Mouse (Mus musculus): ENCODE data around the gene Wdr93. TPM values are rescaled to one million over a fixed set of nuclear protein-coding genes. Genes with fewer than 3 reads are reported as not detected.

Gene Wdr93
- total and polyA plus RNA-seq, 2 experiments from 2014 or later: 0.24 to 1.3 TPM

DNA sequence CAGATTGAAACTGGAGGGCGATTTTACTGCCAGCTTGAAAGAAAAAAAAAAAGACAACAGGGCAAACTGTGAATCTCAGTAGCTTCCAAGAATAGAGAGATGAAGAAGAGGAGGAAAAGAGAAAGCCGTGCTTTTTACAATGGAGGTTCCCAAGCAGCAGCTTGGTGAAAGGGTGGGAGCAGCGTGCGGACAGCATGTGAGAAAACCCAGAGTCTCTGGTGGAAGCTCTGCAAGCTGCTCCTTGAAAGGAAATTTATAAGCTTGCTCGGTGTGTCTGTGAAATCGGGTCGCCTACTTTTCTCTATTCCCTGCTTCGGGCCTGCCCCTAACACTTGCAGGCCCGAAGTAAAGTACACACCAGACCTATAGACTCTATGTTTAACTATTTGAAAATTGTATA is 1.1 kb downstream of the Wdr93 start:
- no peak for TF ChIP-seq CTCF (IDR thresholded peaks at IDR 0.05; ENCODE audit: low read depth)

GRCm38 (mm10) chr7:79744585-79744984 is 1.6 kb downstream of the Wdr93 start:
- ATAC-seq (no peak), DNase-seq (ENCODE audit: low spot score) (no peak)
- Histone ChIP-seq H3K4me2 (ENCODE audit: low read depth, low read length) (no peak overlapping the region), H3K4me1 (ENCODE audit: insufficient read depth, low read length) (peaks cover 5% of the 10 kb centered on the region; the same call in 1 of the 2 replicates), H3K9me3 (ENCODE audit: low read length) (no peaks in the 10 kb centered on the region), H3K9ac (replicated peaks; ENCODE audit: low read length) (no peak overlapping the region), H3K4me3 (ENCODE audit: low read length) (no peak overlapping the region), H3K36me3 (ENCODE audit: insufficient read depth, low read length) (no peaks in the 10 kb centered on the region), H3K27me3 (ENCODE audit: insufficient read depth, low read length) (no peaks in the 10 kb centered on the region), H3K27ac (no peak overlapping the region)
- 87% methylated on average over 5 of the region's 5 CpGs for WGBS
- TF ChIP-seq CTCF (IDR thresholded peaks at IDR 0.05; ENCODE audit: low read depth): no peak

More for the DNA sequence above, 1.1 kb downstream of the Wdr93 start:
- Histone ChIP-seq H3K27me3 (ENCODE audit: insufficient read depth, low read length) (no peaks in the 10 kb centered on the region), H3K9ac (replicated peaks; ENCODE audit: low read length) (no peak overlapping the region), H3K9me3 (ENCODE audit: low read length) (no peaks in the 10 kb centered on the region), H3K4me3 (ENCODE audit: low read length) (no peak overlapping the region), H3K36me3 (ENCODE audit: insufficient read depth, low read length) (no peaks in the 10 kb centered on the region), H3K4me1 (ENCODE audit: insufficient read depth, low read length) (peaks cover 5% of the 10 kb centered on the region; the same call in 1 of the 2 replicates), H3K27ac (no peak overlapping the region), H3K4me2 (ENCODE audit: low read depth, low read length) (no peak overlapping the region)
- WGBS: 90% methylated on average over 9 of the region's 9 CpGs
- DNase-seq (ENCODE audit: low spot score): no peak
- ATAC-seq: no peak

DNA sequence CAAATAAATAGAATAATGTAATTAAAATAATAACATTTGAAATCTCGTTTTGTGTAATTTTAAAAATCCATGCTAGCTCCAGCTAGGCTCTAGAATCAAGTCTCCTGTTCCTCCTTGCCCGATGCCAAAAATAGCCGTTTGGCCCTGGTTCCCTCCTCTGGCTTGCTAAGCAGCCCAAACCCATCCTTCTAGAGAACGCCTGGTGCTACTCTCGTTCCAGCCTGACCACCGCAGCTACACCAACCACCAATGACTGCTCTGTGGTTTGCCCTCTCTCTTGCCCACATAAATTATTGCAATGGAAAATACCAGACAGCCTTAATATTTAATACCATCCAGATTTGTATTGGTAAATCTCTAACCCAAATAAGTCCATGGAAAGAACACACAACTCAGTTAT is 4.7 kb downstream of the Wdr93 start:
- DNase-seq (ENCODE audit: low spot score) (no peak), ATAC-seq (no peak)
- H3K36me3 ChIP-seq (ENCODE audit: insufficient read depth, low read length): no peaks in the 10 kb centered on the region
- H3K27me3 ChIP-seq (ENCODE audit: insufficient read depth, low read length): no peaks in the 10 kb centered on the region
- no peaks in the 10 kb centered on the region for H3K9me3 ChIP-seq (ENCODE audit: low read length)
- no peak for TF ChIP-seq CTCF (IDR thresholded peaks at IDR 0.05; ENCODE audit: low read depth)
- H3K4me1 ChIP-seq (ENCODE audit: insufficient read depth, low read length): peaks cover 5% of the 10 kb centered on the region; the same call in 1 of the 2 replicates
- no peak overlapping the region for H3K9ac ChIP-seq (replicated peaks; ENCODE audit: low read length)
- 72% methylated on average over 6 of the region's 6 CpGs for WGBS
- H3K4me2 ChIP-seq (ENCODE audit: low read depth, low read length): no peak overlapping the region
- no peak overlapping the region for H3K4me3 ChIP-seq (ENCODE audit: low read length)
- no peak overlapping the region for H3K27ac ChIP-seq

- H3K9ac ChIP-seq (replicated peaks; ENCODE audit: low read length): no peak overlapping the region
- no peak for ATAC-seq
- no peak for DNase-seq (ENCODE audit: low spot score)
- 86% methylated on average over 6 of the region's 6 CpGs for WGBS
- H3K36me3 ChIP-seq (ENCODE audit: insufficient read depth, low read length): no peaks in the 10 kb centered on the region
- H3K4me2 ChIP-seq (ENCODE audit: low read depth, low read length): no peak overlapping the region
- no peaks in the 10 kb centered on the region for H3K27me3 ChIP-seq (ENCODE audit: insufficient read depth, low read length)
- TF ChIP-seq CTCF (IDR thresholded peaks at IDR 0.05; ENCODE audit: low read depth): no peak
- H3K4me1 ChIP-seq (ENCODE audit: insufficient read depth, low read length): no peaks in the 10 kb centered on the region
- no peak overlapping the region for H3K4me3 ChIP-seq (ENCODE audit: low read length)
- H3K9me3 ChIP-seq (ENCODE audit: low read length): no peaks in the 10 kb centered on the region
- no peak overlapping the region for H3K27ac ChIP-seq
Observed at GRCm38 (mm10) chr7:79749511-79749910, 6.5 kb downstream of the Wdr93 start.

DNA sequence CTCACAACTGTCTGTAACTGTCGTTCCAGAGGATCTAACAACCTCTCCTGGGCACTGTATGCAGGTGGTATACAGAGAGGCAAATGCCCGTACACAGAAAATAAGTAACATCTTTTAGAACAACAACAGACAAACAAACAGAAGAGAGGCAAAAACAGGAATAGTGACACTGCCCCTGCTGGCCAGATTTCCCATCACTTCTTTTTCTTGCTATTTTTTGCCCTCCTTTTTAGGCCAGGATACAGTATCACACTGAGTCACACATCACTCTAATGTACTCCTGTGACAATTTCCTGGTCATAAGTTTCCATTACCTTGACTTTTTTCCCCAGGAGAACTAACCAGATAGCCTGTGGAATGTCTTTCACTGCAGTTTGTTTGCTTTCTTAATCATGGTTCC is 13.4 kb downstream of the Wdr93 start:
- H3K9me3 ChIP-seq (ENCODE audit: low read length): no peaks in the 10 kb centered on the region
- no peak overlapping the region for H3K4me2 ChIP-seq (ENCODE audit: low read depth, low read length)
- no peaks in the 10 kb centered on the region for H3K4me1 ChIP-seq (ENCODE audit: insufficient read depth, low read length)
- no peaks in the 10 kb centered on the region for H3K27me3 ChIP-seq (ENCODE audit: insufficient read depth, low read length)
- H3K4me3 ChIP-seq (ENCODE audit: low read length): no peak overlapping the region
- H3K9ac ChIP-seq (replicated peaks; ENCODE audit: low read length): no peak overlapping the region
- ATAC-seq: no peak
- DNase-seq (ENCODE audit: low spot score): no peak
- WGBS: 57% methylated on average over 2 of the region's 2 CpGs
- H3K27ac ChIP-seq: no peak overlapping the region
- H3K36me3 ChIP-seq (ENCODE audit: insufficient read depth, low read length): no peaks in the 10 kb centered on the region
- peak; percentile 50 for TF ChIP-seq CTCF (IDR thresholded peaks at IDR 0.05; ENCODE audit: low read depth)

- no peak for TF ChIP-seq CTCF (IDR thresholded peaks at IDR 0.05; ENCODE audit: low read depth)
- Histone ChIP-seq H3K9ac (replicated peaks; ENCODE audit: low read length) (no peak overlapping the region), H3K27ac (no peak overlapping the region), H3K4me2 (ENCODE audit: low read depth, low read length) (no peak overlapping the region), H3K4me3 (ENCODE audit: low read length) (no peak overlapping the region), H3K27me3 (ENCODE audit: insufficient read depth, low read length) (no peaks in the 10 kb centered on the region), H3K9me3 (ENCODE audit: low read length) (no peaks in the 10 kb centered on the region), H3K36me3 (ENCODE audit: insufficient read depth, low read length) (no peaks in the 10 kb centered on the region), H3K4me1 (ENCODE audit: insufficient read depth, low read length) (no peaks in the 10 kb centered on the region)
- ATAC-seq: no peak
- WGBS: 73% methylated on average over 6 of the region's 6 CpGs
- no peak for DNase-seq (ENCODE audit: low spot score)
Observed at GRCm38 (mm10) chr7:79758176-79758575, 15.2 kb downstream of the Wdr93 start.

DNA sequence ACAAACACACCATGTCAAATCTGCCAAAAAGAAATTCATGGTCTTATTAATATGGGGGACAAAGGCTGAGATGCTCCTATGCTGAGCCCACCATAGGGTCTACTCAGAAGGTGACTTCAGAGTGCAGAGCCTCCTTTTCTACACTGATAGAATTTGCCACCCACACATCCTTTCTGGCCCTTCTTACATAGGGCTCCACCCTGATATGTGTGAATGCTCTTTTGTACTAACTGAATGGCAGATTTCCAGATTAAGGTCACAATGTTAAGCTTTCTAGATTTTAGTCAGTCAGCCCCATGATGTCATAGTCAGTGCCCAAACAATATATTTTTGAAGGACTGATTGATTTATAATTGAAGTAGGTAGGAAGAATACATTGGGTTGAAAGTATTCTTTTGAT is 16.8 kb downstream of the Wdr93 start:
- TF ChIP-seq CTCF (IDR thresholded peaks at IDR 0.05; ENCODE audit: low read depth): no peak
- ATAC-seq (no peak), DNase-seq (ENCODE audit: low spot score) (no peak)
- H3K27ac ChIP-seq: no peak overlapping the region
- no peaks in the 10 kb centered on the region for H3K4me1 ChIP-seq (ENCODE audit: insufficient read depth, low read length)
- no peaks in the 10 kb centered on the region for H3K9me3 ChIP-seq (ENCODE audit: low read length)
- no peak overlapping the region for H3K4me2 ChIP-seq (ENCODE audit: low read depth, low read length)
- no peaks in the 10 kb centered on the region for H3K36me3 ChIP-seq (ENCODE audit: insufficient read depth, low read length)
- no peak overlapping the region for H3K9ac ChIP-seq (replicated peaks; ENCODE audit: low read length)
- H3K4me3 ChIP-seq (ENCODE audit: low read length): no peak overlapping the region
- H3K27me3 ChIP-seq (ENCODE audit: insufficient read depth, low read length): no peaks in the 10 kb centered on the region
